Mouse (Mus musculus) neural tube, embryonic 11.5 days (tissue): ENCODE results near the gene Scn1b. TPM values are rescaled to one million over a fixed set of nuclear protein-coding genes. Genes with fewer than 3 reads are reported as not detected.

Experiments used
- ATAC-seq: fragments of 200-750 bp; cut with Nextera tagmentation; 2 replicates; pipeline ENCODE4 v1.8.0; 2017; ENCODE audit warnings: moderate number of reproducible peaks, mild to moderate bottlenecking, moderate TSS enrichment, moderate library complexity; ENCODE audit not compliant: insufficient read depth, low FRiP score, low TSS enrichment
- DNase-seq: peaks from one replicate; pipeline ENCODE4 v3.0.0-alpha.2; 2015; ENCODE audit warnings: low spot score
- H3K27ac ChIP-seq: fragments of 300-500 bp; sonication (generic); 2 replicates; pipeline ENCODE4 v1.5.1; 2014; ENCODE audit warnings: low read depth, mild to moderate bottlenecking, low read length
- H3K27me3 ChIP-seq: fragments of 300-500 bp; sonication (generic); 2 replicates; pipeline ENCODE4 v1.6.1; 2014; ENCODE audit warnings: mild to moderate bottlenecking, low read length, mixed read lengths; ENCODE audit not compliant: control insufficient read depth, insufficient read depth
- H3K36me3 ChIP-seq: fragments of 300-500 bp; sonication (generic); 2 replicates; pipeline ENCODE4 v1.6.1; 2014; ENCODE audit warnings: mild to moderate bottlenecking, low read length, moderate library complexity, mixed read lengths; ENCODE audit not compliant: control insufficient read depth, insufficient read depth
- H3K4me1 ChIP-seq: fragments of 300-500 bp; sonication (generic); 2 replicates; pipeline ENCODE4 v1.6.1; 2014; ENCODE audit warnings: low read length, mixed read lengths; ENCODE audit not compliant: control insufficient read depth, insufficient read depth
- H3K4me2 ChIP-seq: fragments of 300-500 bp; sonication (generic); 2 replicates; pipeline ENCODE4 v1.6.1; 2014; ENCODE audit warnings: low read depth, mild to moderate bottlenecking, moderate library complexity
- H3K4me3 ChIP-seq: fragments of 300-500 bp; sonication (generic); 2 replicates; pipeline ENCODE4 v1.5.1; 2014; ENCODE audit warnings: low read depth, low read length
- H3K9ac ChIP-seq: fragments of 300-500 bp; sonication (generic); 2 replicates; pipeline ENCODE4 v1.6.1; 2014; ENCODE audit warnings: mild to moderate bottlenecking, low read length
- H3K9me3 ChIP-seq: fragments of 300-500 bp; sonication (generic); 2 replicates; pipeline ENCODE4 v1.6.1; 2016; ENCODE audit warnings: low read length; ENCODE audit not compliant: control insufficient read depth
- WGBS: fragments of 180-500 bp; shearing (Covaris S2); extraction: QIAGEN DNeasy Blood & Tissue Kit; methylation state at CpG from one replicate; pipeline ENCODE4 v1.1.7; 2014; 5-methylcytosine and 5-hydroxymethylcytosine counted together
- polyA plus RNA-seq: library from polyadenylated mRNA; unstranded; fragments of >200 nt; fragmentation: Nextera tagmentation; extraction: Ambion mirVana; gene quantifications from 2 replicates; pipeline ENCODE4 v1.2.1, GENCODE M21; 2014

Scn1b gene
- 0.65 and 0.94 TPM in 2 replicates for polyA plus RNA-seq

- under 1% methylated on average over 38 of the region's 60 CpGs for WGBS
Measured at GRCm38 (mm10) chr7:31126851-31127724, at the start of gene Scn1b. Gene Scn1b (minus strand): TSS chr7:31127003.

GRCm38 (mm10) chr7:31175096-31175495 lies 48.3 kb upstream of the Scn1b start:
- Histone ChIP-seq H3K9me3 (no peaks in the 10 kb centered on the region), H3K36me3 (no peaks in the 10 kb centered on the region), H3K9ac (no peak overlapping the region), H3K27me3 (no peaks in the 10 kb centered on the region), H3K27ac (no peak overlapping the region), H3K4me1 (no peaks in the 10 kb centered on the region), H3K4me2 (no peak overlapping the region), H3K4me3 (no peak overlapping the region)
- WGBS: 85% methylated on average over 3 of the region's 3 CpGs
- no peak for ATAC-seq
- DNase-seq: no peak

More at GRCm38 (mm10) chr7:31126851-31127724, at the start of gene Scn1b:
- Histone ChIP-seq H3K4me3 (peak within 1 kb of the TSS; percentile 49), H3K9me3 (no peaks in the 10 kb centered on the region), H3K36me3 (peaks cover 21% of the 10 kb centered on the region), H3K9ac (peak within 1 kb of the TSS; percentile 35), H3K4me1 (0 out of 2 replicates have a peak, but pooled peaks cover 9% of the 10 kb centered on the region), H3K4me2 (peak within 1 kb of the TSS; percentile 62), H3K27ac (no peak within 1 kb of the TSS), H3K27me3 (peaks cover 31% of the 10 kb centered on the region)
- ATAC-seq (no peak; the same call in 1 of the 2 replicates), DNase-seq (peak; percentile 38)

GRCm38 (mm10) chr7:31174466-31174865 lies 47.7 kb upstream of the Scn1b start:
- Histone ChIP-seq H3K27ac (no peak overlapping the region), H3K4me1 (no peaks in the 10 kb centered on the region), H3K4me2 (no peak overlapping the region), H3K9me3 (no peaks in the 10 kb centered on the region), H3K27me3 (no peaks in the 10 kb centered on the region), H3K4me3 (no peak overlapping the region), H3K36me3 (no peaks in the 10 kb centered on the region), H3K9ac (no peak overlapping the region)
- WGBS: 84% methylated on average over 8 of the region's 8 CpGs
- DNase-seq: no peak
- no peak for ATAC-seq

GRCm38 (mm10) chr7:31172238-31172637 lies 45.4 kb upstream of the Scn1b start:
- H3K9ac ChIP-seq: no peak overlapping the region
- H3K9me3 ChIP-seq: no peaks in the 10 kb centered on the region
- no peak overlapping the region for H3K27ac ChIP-seq
- H3K4me3 ChIP-seq: no peak overlapping the region
- 16% methylated on average over 2 of the region's 2 CpGs for WGBS
- no peak overlapping the region for H3K4me2 ChIP-seq
- no peaks in the 10 kb centered on the region for H3K27me3 ChIP-seq
- ATAC-seq: no peak
- no peaks in the 10 kb centered on the region for H3K4me1 ChIP-seq
- no peak for DNase-seq
- H3K36me3 ChIP-seq: no peaks in the 10 kb centered on the region

GRCm38 (mm10) chr7:31170520-31170919 lies 43.7 kb upstream of the Scn1b start:
- H3K27ac ChIP-seq: no peak overlapping the region
- H3K27me3 ChIP-seq: no peaks in the 10 kb centered on the region
- 97% methylated on average over 9 of the region's 9 CpGs for WGBS
- ATAC-seq (no peak), DNase-seq (no peak)
- H3K4me2 ChIP-seq: no peak overlapping the region
- no peaks in the 10 kb centered on the region for H3K36me3 ChIP-seq
- H3K9me3 ChIP-seq: no peaks in the 10 kb centered on the region
- H3K9ac ChIP-seq: no peak overlapping the region
- H3K4me3 ChIP-seq: no peak overlapping the region
- H3K4me1 ChIP-seq: no peaks in the 10 kb centered on the region

- H3K9ac ChIP-seq: no peak overlapping the region
- H3K4me1 ChIP-seq: no peaks in the 10 kb centered on the region
- H3K27me3 ChIP-seq: no peaks in the 10 kb centered on the region
- no peaks in the 10 kb centered on the region for H3K9me3 ChIP-seq
- H3K4me2 ChIP-seq: no peak overlapping the region
- H3K27ac ChIP-seq: no peak overlapping the region
- WGBS: 75% methylated on average over 8 of the region's 8 CpGs
- H3K4me3 ChIP-seq: no peak overlapping the region
- ATAC-seq: no peak
- DNase-seq: no peak
- H3K36me3 ChIP-seq: no peaks in the 10 kb centered on the region
Measured at GRCm38 (mm10) chr7:31168412-31168811, 41.6 kb upstream of the Scn1b start.

- no peak overlapping the region for H3K27ac ChIP-seq
- DNase-seq (no peak), ATAC-seq (no peak)
- WGBS: 58% methylated on average over 1 of the region's 1 CpGs
- no peaks in the 10 kb centered on the region for H3K9me3 ChIP-seq
- no peaks in the 10 kb centered on the region for H3K4me1 ChIP-seq
- H3K4me2 ChIP-seq: no peak overlapping the region
- no peak overlapping the region for H3K9ac ChIP-seq
- H3K36me3 ChIP-seq: no peaks in the 10 kb centered on the region
- H3K27me3 ChIP-seq: no peaks in the 10 kb centered on the region
- H3K4me3 ChIP-seq: no peak overlapping the region
Measured at GRCm38 (mm10) chr7:31164748-31165147, 37.9 kb upstream of the Scn1b start.

GRCm38 (mm10) chr7:31163666-31164577 lies 37.1 kb upstream of the Scn1b start:
- H3K4me2 ChIP-seq: no peak overlapping the region
- H3K9me3 ChIP-seq: no peaks in the 10 kb centered on the region
- no peaks in the 10 kb centered on the region for H3K27me3 ChIP-seq
- no peaks in the 10 kb centered on the region for H3K36me3 ChIP-seq
- no peak overlapping the region for H3K4me3 ChIP-seq
- H3K4me1 ChIP-seq: no peaks in the 10 kb centered on the region
- no peak for ATAC-seq
- H3K27ac ChIP-seq: no peak overlapping the region
- WGBS: 64% methylated on average over 3 of the region's 3 CpGs
- DNase-seq: no peak
- H3K9ac ChIP-seq: no peak overlapping the region
